Mouse (Mus musculus) bone marrow, adult 2 months (tissue): ENCODE results near the gene Olfm1.

Experiments used
- CTCF ChIP-seq: fragments of 200-500 bp; IDR thresholded peaks from 2 replicates; pipeline ENCODE4 v1.5.1; 2011; ENCODE audit warnings: low read length, control low read depth; ENCODE audit not compliant: control insufficient read depth, insufficient read depth
- POLR2A ChIP-seq: fragments of 200-500 bp; IDR thresholded peaks from 2 replicates; pipeline ENCODE4 v1.6.1; 2011; ENCODE audit warnings: low read depth, mild to moderate bottlenecking, control low read depth, low read length, borderline replicate concordance; ENCODE audit not compliant: control insufficient read depth

- TF ChIP-seq POLR2A (no peak), CTCF (no peak)
These were observed 23.5 kb downstream of the Olfm1 start for GRCm38 (mm10) chr2:28216211-28216775.
